Mouse (Mus musculus): ENCODE measurements around the gene Aplf.

Gene Aplf

GRCm38 (mm10) chr6:87671771-87672517 is at the start of gene Aplf:
Gene Aplf (minus strand): TSS chr6:87672193.
- peak; percentile 94 to 96 for DNase-seq (ENCODE audit: low spot score in 2 of 2)

- DNase-seq (ENCODE audit: low spot score in 2 of 2): no peak
Measured at GRCm38 (mm10) chr6:87714091-87714490, 42.1 kb upstream of the Aplf start.

- no peak for DNase-seq (ENCODE audit: low spot score in 2 of 2)
Measured at GRCm38 (mm10) chr6:87712311-87712710, 40.3 kb upstream of the Aplf start.

- DNase-seq (ENCODE audit: low spot score in 2 of 2): no peak
Measured at GRCm38 (mm10) chr6:87706246-87706645, 34.3 kb upstream of the Aplf start.

- DNase-seq (ENCODE audit: low spot score in 2 of 2): no peak
Measured at GRCm38 (mm10) chr6:87696544-87696943, 24.6 kb upstream of the Aplf start.

GRCm38 (mm10) chr6:87695947-87696346 is 24.0 kb upstream of the Aplf start:
- DNase-seq (ENCODE audit: low spot score in 2 of 2): no peak

GRCm38 (mm10) chr6:87680418-87680817 is 8.4 kb upstream of the Aplf start:
- DNase-seq (ENCODE audit: low spot score in 2 of 2): no peak

GRCm38 (mm10) chr6:87672661-87673060 is 668 bp upstream of the Aplf start:
- no peak for DNase-seq (ENCODE audit: low spot score in 2 of 2)

- DNase-seq (ENCODE audit: low spot score in 2 of 2): no peak
Measured at GRCm38 (mm10) chr6:87671353-87671752, 640 bp downstream of the Aplf start.

- peak in 1 of 2 experiments; percentile 59 for DNase-seq (ENCODE audit: low spot score in 2 of 2)
Measured at GRCm38 (mm10) chr6:87669894-87670588, 2.0 kb downstream of the Aplf start.

- no peak for DNase-seq (ENCODE audit: low spot score in 2 of 2)
Measured at GRCm38 (mm10) chr6:87668733-87669132, 3.3 kb downstream of the Aplf start.

GRCm38 (mm10) chr6:87667804-87668203 is 4.2 kb downstream of the Aplf start:
- DNase-seq (ENCODE audit: low spot score in 2 of 2): no peak

- no peak for DNase-seq (ENCODE audit: low spot score in 2 of 2)
Measured at GRCm38 (mm10) chr6:87663445-87663844, 8.5 kb downstream of the Aplf start.

GRCm38 (mm10) chr6:87662197-87662596 is 9.8 kb downstream of the Aplf start:
- no peak for DNase-seq (ENCODE audit: low spot score in 2 of 2)

- DNase-seq (ENCODE audit: low spot score in 2 of 2): no peak
Measured at GRCm38 (mm10) chr6:87661707-87662106, 10.3 kb downstream of the Aplf start.

GRCm38 (mm10) chr6:87658816-87659215 is 13.2 kb downstream of the Aplf start:
- no peak for DNase-seq (ENCODE audit: low spot score in 2 of 2)

GRCm38 (mm10) chr6:87653904-87654638 is 17.9 kb downstream of the Aplf start:
- no peak for DNase-seq (ENCODE audit: low spot score in 2 of 2)

GRCm38 (mm10) chr6:87653478-87653877 is 18.5 kb downstream of the Aplf start:
- DNase-seq (ENCODE audit: low spot score in 2 of 2): no peak

GRCm38 (mm10) chr6:87652670-87653069 is 19.3 kb downstream of the Aplf start:
- no peak for DNase-seq (ENCODE audit: low spot score in 2 of 2)

GRCm38 (mm10) chr6:87651787-87652186 is 20.2 kb downstream of the Aplf start:
- DNase-seq (ENCODE audit: low spot score in 2 of 2): no peak

- no peak for DNase-seq (ENCODE audit: low spot score in 2 of 2)
Measured at GRCm38 (mm10) chr6:87638134-87638660, 33.8 kb downstream of the Aplf start.

- no peak for DNase-seq (ENCODE audit: low spot score in 2 of 2)
Measured at GRCm38 (mm10) chr6:87632176-87632575, 39.8 kb downstream of the Aplf start.

Measured in right cerebral cortex, postnatal 10 days (tissue).